Mouse (Mus musculus) layer of hippocampus, adult 8-10 months (tissue): ENCODE measurements around the gene Wnt2. TPM values are rescaled to one million over a fixed set of nuclear protein-coding genes. Genes with fewer than 3 reads are reported as not detected.

ENCODE experiments used
- DNase-seq, 2 experiments: peaks; one replicate each; pipeline ENCODE4 v3.0.0; 2022; ENCODE audit warnings: low spot score in 2 of 2
- total RNA-seq, 4 experiments: library from RNA; stranded (reverse); gene quantifications; 2 replicates each; pipeline ENCODE4 v1.2.4; 2022

Gene Wnt2
- 1 to 10 TPM; 4.6 to 8.1 (median 6.5) TPM for total RNA-seq

- no peak for DNase-seq
Observed at GRCm38 (mm10) chr6:18029746-18030656, at the start of gene Wnt2. Wnt2 (minus strand) TSS chr6:18030585.

- no peak for DNase-seq
Observed at GRCm38 (mm10) chr6:18078615-18079014, 48.2 kb upstream of the Wnt2 start.

- DNase-seq = no peak
Observed at GRCm38 (mm10) chr6:18076986-18077385, 46.6 kb upstream of the Wnt2 start.

GRCm38 (mm10) chr6:18076577-18076976 lies 46.2 kb upstream of the Wnt2 start:
- DNase-seq = no peak

GRCm38 (mm10) chr6:18057899-18058298 lies 27.5 kb upstream of the Wnt2 start:
- no peak for DNase-seq

GRCm38 (mm10) chr6:18051702-18052101 lies 21.3 kb upstream of the Wnt2 start:
- DNase-seq = no peak

- DNase-seq = no peak
Observed at GRCm38 (mm10) chr6:18044299-18044698, 13.9 kb upstream of the Wnt2 start.

- no peak for DNase-seq
Observed at GRCm38 (mm10) chr6:18043172-18043571, 12.8 kb upstream of the Wnt2 start.

- DNase-seq = no peak
Observed at GRCm38 (mm10) chr6:18032271-18032670, 1.9 kb upstream of the Wnt2 start.

GRCm38 (mm10) chr6:18031509-18032010 lies 1.2 kb upstream of the Wnt2 start:
- no peak for DNase-seq

GRCm38 (mm10) chr6:18030868-18031508 lies 603 bp upstream of the Wnt2 start:
- no peak for DNase-seq

- DNase-seq = no peak
Observed at GRCm38 (mm10) chr6:18024133-18024794, 6.1 kb downstream of the Wnt2 start.

GRCm38 (mm10) chr6:18013346-18013745 lies 17.0 kb downstream of the Wnt2 start:
- DNase-seq = no peak

GRCm38 (mm10) chr6:18007356-18007755 lies 23.0 kb downstream of the Wnt2 start:
- no peak for DNase-seq

- DNase-seq = no peak
Observed at GRCm38 (mm10) chr6:18002065-18002464, 28.3 kb downstream of the Wnt2 start.

GRCm38 (mm10) chr6:17998497-17998896 lies 31.9 kb downstream of the Wnt2 start:
- DNase-seq = no peak

GRCm38 (mm10) chr6:17994956-17995790 lies 35.2 kb downstream of the Wnt2 start:
- DNase-seq = no peak

GRCm38 (mm10) chr6:17991625-17992024 lies 38.8 kb downstream of the Wnt2 start:
- no peak for DNase-seq

- no peak for DNase-seq
Observed at GRCm38 (mm10) chr6:17990173-17991028, 40.0 kb downstream of the Wnt2 start.

- no peak for DNase-seq
Observed at GRCm38 (mm10) chr6:17979361-17979760, 51.0 kb downstream of the Wnt2 start.
